8 mouse cellular contexts compared by ENCODE assay signal in the genomic region with DNA sequence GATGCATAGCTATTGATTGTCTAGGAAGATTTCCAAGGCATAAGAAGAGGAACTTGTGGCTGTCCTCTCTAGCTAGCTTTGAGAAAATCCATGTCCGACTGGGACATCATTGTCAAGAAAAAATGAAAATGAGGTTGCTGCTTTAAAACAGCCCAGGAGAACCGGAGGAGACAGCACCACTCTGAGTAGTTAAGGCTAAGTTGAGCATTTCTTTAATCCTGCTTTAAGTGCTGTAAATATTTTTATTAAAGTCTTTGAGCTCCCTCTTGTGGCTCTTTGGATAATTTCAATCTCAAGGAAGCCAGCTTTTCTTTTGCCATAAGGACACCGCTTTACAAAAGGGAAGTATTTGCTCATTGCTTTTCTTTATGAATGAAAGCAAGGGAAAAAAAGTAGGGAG.
DNase-seq lines count a peak whose midpoint lies in the region; ATAC-seq lines count a peak whose summit lies in the region.

No protein-coding gene starts in this region.

- peak; percentile 48 for DNase-seq in gastrocnemius, adult 18-20 months (ENCODE audit: low spot score)
- no peak for DNase-seq in gastrocnemius, postnatal 14 days
- DNase-seq in neural tube, embryonic 10.5 days (ENCODE audit: extremely low spot score, low spot score), result peak; percentile 16
- peak; percentile 39 for DNase-seq in embryo, embryonic 11.5 days (ENCODE audit: low read depth, low spot score)
- DNase-seq in urinary bladder, postnatal 4 days (ENCODE audit: low spot score in 2 of 2), result no peak
- DNase-seq in right cerebral cortex, postnatal 14 days, result no peak

- intact Hi-C loops in gastrocnemius, postnatal 14 days (cut with DNase I; ENCODE audit: low total_unique reads), result loop anchor here (2.0 kb wide), 1 partner anchor 242 kb away; no protein-coding TSS in a partner anchor

- H3K27me3 ChIP-seq in neural tube, embryonic 15.5 days (replicated peaks), result no peaks in the 10 kb centered on the region

- whole genome bisulfite sequencing in neural tube, embryonic 15.5 days, result 21% methylated on average over 3 of the region's 3 CpGs

- no peak overlapping the region for H3K27ac ChIP-seq in neural tube, embryonic 15.5 days (replicated peaks)

- H3K4me1 ChIP-seq in neural tube, embryonic 15.5 days, result 0 out of 2 replicates have a peak, but pooled peaks cover 3% of the 10 kb centered on the region

- no peak overlapping the region for H3K9ac ChIP-seq in neural tube, embryonic 15.5 days (replicated peaks)

- H3K4me2 ChIP-seq in neural tube, embryonic 15.5 days, result no peak overlapping the region

- ATAC-seq in neural tube, embryonic 15.5 days (ENCODE audit: low FRiP score), result no peak
- peak; percentile 80 for ATAC-seq in megakaryocyte progenitor cell, adult 5-6 weeks (replicated peaks; ENCODE audit: poor library complexity)

- H3K36me3 ChIP-seq in neural tube, embryonic 15.5 days, result no peaks in the 10 kb centered on the region

- H3K4me3 ChIP-seq in neural tube, embryonic 15.5 days (replicated peaks), result no peak overlapping the region

- no peaks in the 10 kb centered on the region for H3K9me3 ChIP-seq in neural tube, embryonic 15.5 days (replicated peaks)

Comparison
In these comparisons a context has a peak if more than half of its experiments do, and no peak if none do; other contexts are left out.
1. DNase-seq: peak in gastrocnemius, adult 18-20 months (single experiment), neural tube, embryonic 10.5 days (single experiment) and embryo, embryonic 11.5 days (single experiment); none in gastrocnemius, postnatal 14 days (single experiment), urinary bladder, postnatal 4 days (0 of 2) and right cerebral cortex, postnatal 14 days (single experiment).